Mouse (Mus musculus): ENCODE data around the gene Hand2. TPM values are rescaled to one million over a fixed set of nuclear protein-coding genes. Genes with fewer than 3 reads are reported as not detected.

The Hand2 gene
- polyA plus RNA-seq, 1 experiment = 0.21 TPM

- no peak for TF ChIP-seq CTCF (IDR thresholded peaks at IDR 0.05; ENCODE audit: insufficient read depth, low read length)
- TF ChIP-seq POLR2A (IDR thresholded peaks at IDR 0.05; ENCODE audit: borderline replicate concordance, extremely low read depth, low read depth, low read length) = no peak
- DNase-seq = no peak
- WGBS = 6% methylated on average over 29 of the region's 29 CpGs
- H3K4me1 ChIP-seq (ENCODE audit: control insufficient read depth, insufficient read depth, low read length) = no peaks in the 10 kb centered on the region; the same call in 1 of the 2 replicates
- no peak overlapping the region for H3K4me3 ChIP-seq (replicated peaks; ENCODE audit: extremely low read depth, low read depth, low read length)
These were observed 11.2 kb downstream of the Hand2 start for GRCm38 (mm10) chr8:57331727-57332630.

GRCm38 (mm10) chr8:57332676-57333482 lies 12.1 kb downstream of the Hand2 start:
- 3% methylated on average over 26 of the region's 26 CpGs for WGBS
- H3K4me1 ChIP-seq (ENCODE audit: control insufficient read depth, insufficient read depth, low read length) = no peaks in the 10 kb centered on the region; the same call in 1 of the 2 replicates
- DNase-seq = no peak
- TF ChIP-seq CTCF (IDR thresholded peaks at IDR 0.05; ENCODE audit: insufficient read depth, low read length) (no peak), POLR2A (IDR thresholded peaks at IDR 0.05; ENCODE audit: borderline replicate concordance, extremely low read depth, low read depth, low read length) (no peak)
- H3K4me3 ChIP-seq (replicated peaks; ENCODE audit: extremely low read depth, low read depth, low read length) = no peak overlapping the region

- WGBS = 5% methylated on average over 9 of the region's 9 CpGs
- DNase-seq = no peak
- TF ChIP-seq POLR2A (IDR thresholded peaks at IDR 0.05; ENCODE audit: borderline replicate concordance, extremely low read depth, low read depth, low read length) (no peak), CTCF (IDR thresholded peaks at IDR 0.05; ENCODE audit: insufficient read depth, low read length) (no peak)
- Histone ChIP-seq H3K4me3 (replicated peaks; ENCODE audit: extremely low read depth, low read depth, low read length) (no peak overlapping the region), H3K4me1 (ENCODE audit: control insufficient read depth, insufficient read depth, low read length) (no peaks in the 10 kb centered on the region)
These were observed 12.6 kb downstream of the Hand2 start for GRCm38 (mm10) chr8:57333483-57333770.

- DNase-seq = no peak
- Histone ChIP-seq H3K4me1 (ENCODE audit: control insufficient read depth, insufficient read depth, low read length) (no peaks in the 10 kb centered on the region), H3K4me3 (replicated peaks; ENCODE audit: extremely low read depth, low read depth, low read length) (no peak overlapping the region)
- WGBS = 2% methylated on average over 41 of the region's 41 CpGs
- TF ChIP-seq POLR2A (IDR thresholded peaks at IDR 0.05; ENCODE audit: borderline replicate concordance, extremely low read depth, low read depth, low read length) = no peak
- TF ChIP-seq CTCF (IDR thresholded peaks at IDR 0.05; ENCODE audit: insufficient read depth, low read length) = no peak
These were observed 13.2 kb downstream of the Hand2 start for GRCm38 (mm10) chr8:57333795-57334551.

- TF ChIP-seq CTCF (IDR thresholded peaks at IDR 0.05; ENCODE audit: insufficient read depth, low read length) (no peak), POLR2A (IDR thresholded peaks at IDR 0.05; ENCODE audit: borderline replicate concordance, extremely low read depth, low read depth, low read length) (no peak)
- DNase-seq = no peak
- no peaks in the 10 kb centered on the region for H3K4me1 ChIP-seq (ENCODE audit: control insufficient read depth, insufficient read depth, low read length)
- 11% methylated on average over 5 of the region's 5 CpGs for WGBS
- H3K4me3 ChIP-seq (replicated peaks; ENCODE audit: extremely low read depth, low read depth, low read length) = no peak overlapping the region
These were observed 13.9 kb downstream of the Hand2 start for GRCm38 (mm10) chr8:57334714-57335113.

- no peak for TF ChIP-seq POLR2A (IDR thresholded peaks at IDR 0.05; ENCODE audit: borderline replicate concordance, extremely low read depth, low read depth, low read length)
- no peak for TF ChIP-seq CTCF (IDR thresholded peaks at IDR 0.05; ENCODE audit: insufficient read depth, low read length)
- no peak overlapping the region for H3K4me3 ChIP-seq (replicated peaks; ENCODE audit: extremely low read depth, low read depth, low read length)
- DNase-seq = no peak
- no peaks in the 10 kb centered on the region for H3K4me1 ChIP-seq (ENCODE audit: control insufficient read depth, insufficient read depth, low read length)
- WGBS = 45% methylated on average over 4 of the region's 4 CpGs
These were observed 16.7 kb downstream of the Hand2 start for GRCm38 (mm10) chr8:57337271-57338030.

GRCm38 (mm10) chr8:57339711-57340650 lies 19.2 kb downstream of the Hand2 start:
- Histone ChIP-seq H3K4me3 (replicated peaks; ENCODE audit: extremely low read depth, low read depth, low read length) (no peak overlapping the region), H3K4me1 (ENCODE audit: control insufficient read depth, insufficient read depth, low read length) (no peaks in the 10 kb centered on the region)
- DNase-seq = no peak
- no peak for TF ChIP-seq POLR2A (IDR thresholded peaks at IDR 0.05; ENCODE audit: borderline replicate concordance, extremely low read depth, low read depth, low read length)
- no peak for TF ChIP-seq CTCF (IDR thresholded peaks at IDR 0.05; ENCODE audit: insufficient read depth, low read length)
- WGBS = 24% methylated on average over 14 of the region's 14 CpGs
